Mouse (Mus musculus) hindbrain, embryonic 13.5 days (tissue): ENCODE results near the gene Fam3c. TPM values are rescaled to one million over a fixed set of nuclear protein-coding genes. Genes with fewer than 3 reads are reported as not detected.

ENCODE experiments used
- ATAC-seq: fragments of 200-750 bp; cut with Nextera tagmentation; 2 replicates; pipeline ENCODE4 v1.8.0; 2017; ENCODE audit warnings: moderate TSS enrichment; ENCODE audit not compliant: low FRiP score
- H3K27ac ChIP-seq: fragments of 300-500 bp; sonication (generic); 2 replicates; pipeline ENCODE4 v1.5.1; 2015; ENCODE audit warnings: inconsistent platforms, mild to moderate bottlenecking, moderate library complexity
- H3K27me3 ChIP-seq: fragments of 300-500 bp; sonication (generic); 2 replicates; pipeline ENCODE4 v1.6.1; 2015; ENCODE audit warnings: mild to moderate bottlenecking, inconsistent platforms
- H3K36me3 ChIP-seq: fragments of 300-500 bp; sonication (generic); 2 replicates; pipeline ENCODE4 v1.6.1; 2015; ENCODE audit warnings: mild to moderate bottlenecking, inconsistent platforms
- H3K4me1 ChIP-seq: fragments of 300-500 bp; sonication (generic); replicated peaks from 2 replicates; pipeline ENCODE4 v1.6.1; 2015; ENCODE audit warnings: inconsistent platforms
- H3K4me2 ChIP-seq: fragments of 300-500 bp; sonication (generic); 2 replicates; pipeline ENCODE4 v1.6.1; 2015; ENCODE audit warnings: inconsistent platforms, mild to moderate bottlenecking, moderate library complexity
- H3K4me3 ChIP-seq: fragments of 300-500 bp; sonication (generic); 2 replicates; pipeline ENCODE4 v1.5.1; 2015; ENCODE audit warnings: mild to moderate bottlenecking, inconsistent platforms
- H3K9ac ChIP-seq: fragments of 300-500 bp; sonication (generic); 2 replicates; pipeline ENCODE4 v1.6.1; 2015; ENCODE audit warnings: mild to moderate bottlenecking, inconsistent platforms
- H3K9me3 ChIP-seq: fragments of 300-500 bp; sonication (generic); 2 replicates; pipeline ENCODE4 v1.6.1; 2016; ENCODE audit warnings: inconsistent platforms
- WGBS: fragments of 180-500 bp; shearing (Covaris S2); methylation state at CpG from one replicate; pipeline ENCODE4 v1.1.7; 2015; 5-methylcytosine and 5-hydroxymethylcytosine counted together
- polyA plus RNA-seq: library from polyadenylated mRNA; unstranded; fragments of >200 nt; fragmentation: Nextera tagmentation; extraction: Ambion mirVana; gene quantifications from 2 replicates; pipeline ENCODE4 v1.2.1, GENCODE M21; 2015

Gene Fam3c
- polyA plus RNA-seq, 1 experiment from 2014 or later = 50.5 TPM

- ATAC-seq = no peak
- Histone ChIP-seq H3K27me3 (no peaks in the 10 kb centered on the region), H3K9ac (no peak overlapping the region), H3K27ac (no peak overlapping the region), H3K4me1 (peaks cover 16% of the 10 kb centered on the region), H3K36me3 (no peaks in the 10 kb centered on the region), H3K4me3 (no peak overlapping the region), H3K4me2 (no peak overlapping the region), H3K9me3 (no peaks in the 10 kb centered on the region)
- WGBS = 92% methylated on average over 11 of the region's 11 CpGs
Observed at GRCm38 (mm10) chr6:22349531-22350238, 6.4 kb downstream of the Fam3c start.

GRCm38 (mm10) chr6:22348975-22349374, 7.1 kb downstream of the Fam3c start:
- H3K4me1 ChIP-seq = peaks cover 9% of the 10 kb centered on the region; the same call in 1 of the 2 replicates
- no peaks in the 10 kb centered on the region for H3K27me3 ChIP-seq
- 95% methylated on average over 3 of the region's 3 CpGs for WGBS
- no peak overlapping the region for H3K9ac ChIP-seq
- no peak overlapping the region for H3K4me2 ChIP-seq
- H3K9me3 ChIP-seq = no peaks in the 10 kb centered on the region
- ATAC-seq = no peak
- H3K4me3 ChIP-seq = no peak overlapping the region
- no peaks in the 10 kb centered on the region for H3K36me3 ChIP-seq
- H3K27ac ChIP-seq = no peak overlapping the region

GRCm38 (mm10) chr6:22348130-22348529, 7.9 kb downstream of the Fam3c start:
- WGBS = 87% methylated on average over 4 of the region's 4 CpGs
- ATAC-seq = no peak
- Histone ChIP-seq H3K4me1 (peaks cover 8% of the 10 kb centered on the region; the same call in 1 of the 2 replicates), H3K4me3 (no peak overlapping the region), H3K27me3 (no peaks in the 10 kb centered on the region), H3K36me3 (no peaks in the 10 kb centered on the region), H3K4me2 (no peak overlapping the region), H3K9ac (no peak overlapping the region), H3K9me3 (no peaks in the 10 kb centered on the region), H3K27ac (no peak overlapping the region)

- H3K9me3 ChIP-seq = no peaks in the 10 kb centered on the region
- no peaks in the 10 kb centered on the region for H3K27me3 ChIP-seq
- H3K4me1 ChIP-seq = peaks cover 8% of the 10 kb centered on the region; the same call in 1 of the 2 replicates
- no peak overlapping the region for H3K4me2 ChIP-seq
- no peak overlapping the region for H3K4me3 ChIP-seq
- H3K27ac ChIP-seq = no peak overlapping the region
- H3K9ac ChIP-seq = no peak overlapping the region
- no peaks in the 10 kb centered on the region for H3K36me3 ChIP-seq
- 83% methylated on average over 8 of the region's 8 CpGs for WGBS
- no peak for ATAC-seq
Observed at GRCm38 (mm10) chr6:22347132-22347902, 8.7 kb downstream of the Fam3c start.

GRCm38 (mm10) chr6:22344443-22344842, 11.6 kb downstream of the Fam3c start:
- Histone ChIP-seq H3K4me3 (no peak overlapping the region), H3K4me1 (peaks cover 8% of the 10 kb centered on the region; the same call in 1 of the 2 replicates), H3K9me3 (no peaks in the 10 kb centered on the region), H3K27ac (no peak overlapping the region), H3K27me3 (no peaks in the 10 kb centered on the region), H3K9ac (no peak overlapping the region), H3K4me2 (no peak overlapping the region), H3K36me3 (no peaks in the 10 kb centered on the region)
- no peak for ATAC-seq
- WGBS = 61% methylated on average over 6 of the region's 6 CpGs

- Histone ChIP-seq H3K9ac (no peak overlapping the region), H3K9me3 (no peaks in the 10 kb centered on the region), H3K27me3 (no peaks in the 10 kb centered on the region), H3K4me2 (no peak overlapping the region), H3K36me3 (peaks cover 3% of the 10 kb centered on the region), H3K4me3 (no peak overlapping the region), H3K4me1 (peaks cover 8% of the 10 kb centered on the region; the same call in 1 of the 2 replicates), H3K27ac (no peak overlapping the region)
- no peak for ATAC-seq
- 94% methylated on average over 6 of the region's 6 CpGs for WGBS
Observed at GRCm38 (mm10) chr6:22343706-22344105, 12.3 kb downstream of the Fam3c start.

- Histone ChIP-seq H3K4me2 (no peak overlapping the region), H3K36me3 (peaks cover 6% of the 10 kb centered on the region), H3K9ac (no peak overlapping the region), H3K27me3 (no peaks in the 10 kb centered on the region), H3K4me1 (peaks cover 8% of the 10 kb centered on the region; the same call in 1 of the 2 replicates), H3K4me3 (no peak overlapping the region), H3K9me3 (no peaks in the 10 kb centered on the region), H3K27ac (no peak overlapping the region)
- 88% methylated on average over 3 of the region's 3 CpGs for WGBS
- no peak for ATAC-seq
Observed at GRCm38 (mm10) chr6:22343292-22343691, 12.8 kb downstream of the Fam3c start.

GRCm38 (mm10) chr6:22340779-22341178, 15.3 kb downstream of the Fam3c start:
- no peak overlapping the region for H3K27ac ChIP-seq
- WGBS = 96% methylated on average over 14 of the region's 14 CpGs
- no peak overlapping the region for H3K4me2 ChIP-seq
- no peaks in the 10 kb centered on the region for H3K9me3 ChIP-seq
- no peaks in the 10 kb centered on the region for H3K27me3 ChIP-seq
- no peaks in the 10 kb centered on the region for H3K4me1 ChIP-seq
- H3K9ac ChIP-seq = no peak overlapping the region
- peaks cover 11% of the 10 kb centered on the region for H3K36me3 ChIP-seq
- ATAC-seq = no peak
- no peak overlapping the region for H3K4me3 ChIP-seq

- Histone ChIP-seq H3K27me3 (no peaks in the 10 kb centered on the region), H3K4me1 (no peaks in the 10 kb centered on the region), H3K4me2 (no peak overlapping the region), H3K4me3 (no peak overlapping the region), H3K9me3 (no peaks in the 10 kb centered on the region), H3K27ac (no peak overlapping the region), H3K36me3 (peaks cover 11% of the 10 kb centered on the region), H3K9ac (no peak overlapping the region)
- WGBS = 96% methylated on average over 15 of the region's 15 CpGs
- ATAC-seq = no peak
Observed at GRCm38 (mm10) chr6:22339763-22340542, 16.1 kb downstream of the Fam3c start.

GRCm38 (mm10) chr6:22332548-22332947, 23.5 kb downstream of the Fam3c start:
- Histone ChIP-seq H3K4me2 (no peak overlapping the region), H3K9ac (no peak overlapping the region), H3K36me3 (peaks cover 4% of the 10 kb centered on the region; the same call in 1 of the 2 replicates), H3K4me1 (no peaks in the 10 kb centered on the region), H3K27me3 (no peaks in the 10 kb centered on the region), H3K4me3 (no peak overlapping the region), H3K9me3 (no peaks in the 10 kb centered on the region), H3K27ac (no peak overlapping the region)
- no peak for ATAC-seq
- WGBS = 98% methylated on average over 2 of the region's 2 CpGs

- ATAC-seq = no peak
- H3K4me2 ChIP-seq = no peak overlapping the region
- WGBS = 89% methylated on average over 13 of the region's 13 CpGs
- H3K9ac ChIP-seq = no peak overlapping the region
- peaks cover 3% of the 10 kb centered on the region; the same call in 1 of the 2 replicates for H3K36me3 ChIP-seq
- no peak overlapping the region for H3K27ac ChIP-seq
- no peak overlapping the region for H3K4me3 ChIP-seq
- no peaks in the 10 kb centered on the region for H3K4me1 ChIP-seq
- no peaks in the 10 kb centered on the region for H3K9me3 ChIP-seq
- H3K27me3 ChIP-seq = no peaks in the 10 kb centered on the region
Observed at GRCm38 (mm10) chr6:22330169-22330960, 25.7 kb downstream of the Fam3c start.
